Mouse (Mus musculus) stomach, postnatal 0 days (tissue): ENCODE results near the gene Nfasc. TPM values are rescaled to one million over a fixed set of nuclear protein-coding genes. Genes with fewer than 3 reads are reported as not detected.

Experiments
- ATAC-seq: fragments of 200-750 bp; cut with Nextera tagmentation; 2 replicates; pipeline ENCODE4 v1.8.0; 2017; ENCODE audit not compliant: low FRiP score, low TSS enrichment
- DNase-seq: peaks from one replicate; pipeline ENCODE4 v3.0.0-alpha.2; 2016; ENCODE audit warnings: low spot score
- H3K27ac ChIP-seq: fragments of 300-500 bp; sonication (generic); replicated peaks from 2 replicates; pipeline ENCODE4 v1.5.1; 2014; ENCODE audit warnings: mild to moderate bottlenecking, control low read depth
- H3K27me3 ChIP-seq: fragments of 300-500 bp; sonication (generic); 2 replicates; pipeline ENCODE4 v1.6.1; 2014; ENCODE audit warnings: low read length; ENCODE audit not compliant: control insufficient read depth, insufficient read depth
- H3K36me3 ChIP-seq: fragments of 300-500 bp; sonication (generic); 2 replicates; pipeline ENCODE4 v1.6.1; 2014; ENCODE audit warnings: low read length, mixed read lengths; ENCODE audit not compliant: control insufficient read depth, insufficient read depth
- H3K4me1 ChIP-seq: fragments of 300-500 bp; sonication (generic); replicated peaks from 2 replicates; pipeline ENCODE4 v1.6.1; 2014; ENCODE audit warnings: antibody characterized with exemption; ENCODE audit not compliant: control insufficient read depth, insufficient read depth
- H3K4me2 ChIP-seq: fragments of 300-500 bp; sonication (generic); replicated peaks from 2 replicates; pipeline ENCODE4 v1.6.1; 2014; ENCODE audit warnings: low read depth, mild to moderate bottlenecking, control low read depth, moderate library complexity
- H3K4me3 ChIP-seq: fragments of 300-500 bp; sonication (generic); 2 replicates; pipeline ENCODE4 v1.5.1; 2014; ENCODE audit warnings: low read depth, low read length, control low read depth
- H3K9ac ChIP-seq: fragments of 300-500 bp; sonication (generic); 2 replicates; pipeline ENCODE4 v1.6.1; 2014; ENCODE audit warnings: mild to moderate bottlenecking, low read length, control low read depth, mixed read lengths
- H3K9me3 ChIP-seq: fragments of 300-500 bp; sonication (generic); 2 replicates; pipeline ENCODE4 v1.6.1; 2016; ENCODE audit warnings: low read length; ENCODE audit not compliant: control insufficient read depth
- CTCF ChIP-seq: IDR thresholded peaks from 2 replicates; pipeline ENCODE4 v1.5.1; 2016; ENCODE audit warnings: antibody characterized with exemption, low read depth, mild to moderate bottlenecking, moderate library complexity
- EP300 ChIP-seq: optimal IDR thresholded peaks from 2 replicates; pipeline ENCODE3; 2016; ENCODE audit warnings: antibody characterized with exemption
- WGBS: fragments of 180-500 bp; shearing (Covaris S2); extraction: QIAGEN DNeasy Blood & Tissue Kit; methylation state at CpG from one replicate; pipeline ENCODE4 v1.1.7; 2014; 5-methylcytosine and 5-hydroxymethylcytosine counted together
- polyA plus RNA-seq: library from polyadenylated mRNA; unstranded; fragments of >200 nt; fragmentation: Nextera tagmentation; extraction: Ambion mirVana; gene quantifications from 2 replicates; pipeline ENCODE4 v1.2.1, GENCODE M21; 2015

Nfasc gene
- polyA plus RNA-seq, 1 experiment from 2014 or later: 0.74 TPM

GRCm38 (mm10) chr1:132640256-132640655 lies 101.3 kb downstream of the Nfasc start:
- no peak overlapping the region for H3K4me3 ChIP-seq
- H3K27ac ChIP-seq: no peak overlapping the region
- no peaks in the 10 kb centered on the region for H3K9me3 ChIP-seq
- no peaks in the 10 kb centered on the region for H3K36me3 ChIP-seq
- TF ChIP-seq EP300 (no peak), CTCF (no peak)
- H3K4me2 ChIP-seq: no peak overlapping the region
- no peak for DNase-seq
- H3K4me1 ChIP-seq: no peaks in the 10 kb centered on the region
- WGBS: 73% methylated on average over 6 of the region's 6 CpGs
- no peaks in the 10 kb centered on the region for H3K27me3 ChIP-seq
- no peak overlapping the region for H3K9ac ChIP-seq
- ATAC-seq: no peak

DNA sequence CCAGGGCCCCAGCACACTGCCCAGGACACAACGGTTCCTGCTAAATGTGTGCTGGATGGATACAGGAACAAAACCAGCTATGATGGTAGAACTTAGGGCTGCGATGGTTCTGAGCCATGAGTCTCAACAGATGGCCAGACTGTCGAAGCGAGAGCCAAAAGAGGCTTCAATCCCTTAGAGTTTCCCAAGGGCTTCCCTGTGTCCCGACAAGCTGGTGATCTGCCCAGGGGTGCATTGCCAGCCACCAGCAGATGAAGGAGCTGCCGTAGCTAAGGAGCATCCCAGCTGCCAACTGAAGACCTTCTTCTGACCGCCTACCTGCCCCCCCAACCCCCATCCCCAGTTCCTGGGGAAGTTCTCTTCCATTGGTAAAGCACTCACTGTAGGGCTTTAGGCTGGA lies 104.3 kb downstream of the Nfasc start:
- H3K9me3 ChIP-seq: no peaks in the 10 kb centered on the region
- no peak overlapping the region for H3K9ac ChIP-seq
- H3K4me1 ChIP-seq: no peaks in the 10 kb centered on the region
- H3K4me2 ChIP-seq: no peak overlapping the region
- H3K36me3 ChIP-seq: no peaks in the 10 kb centered on the region
- H3K27ac ChIP-seq: no peak overlapping the region
- H3K27me3 ChIP-seq: no peaks in the 10 kb centered on the region
- ATAC-seq (no peak), DNase-seq (no peak)
- 90% methylated on average over 7 of the region's 7 CpGs for WGBS
- H3K4me3 ChIP-seq: no peak overlapping the region
- no peak for TF ChIP-seq EP300

GRCm38 (mm10) chr1:132629611-132630370 lies 111.8 kb downstream of the Nfasc start:
- H3K9me3 ChIP-seq: no peaks in the 10 kb centered on the region
- no peak for ATAC-seq
- H3K27me3 ChIP-seq: no peaks in the 10 kb centered on the region
- TF ChIP-seq EP300 (no peak), CTCF (no peak)
- H3K4me2 ChIP-seq: no peak overlapping the region
- no peak overlapping the region for H3K27ac ChIP-seq
- no peak for DNase-seq
- WGBS: 59% methylated on average over 5 of the region's 5 CpGs
- no peak overlapping the region for H3K9ac ChIP-seq
- no peaks in the 10 kb centered on the region for H3K4me1 ChIP-seq
- H3K4me3 ChIP-seq: no peak overlapping the region
- H3K36me3 ChIP-seq: no peaks in the 10 kb centered on the region

- no peaks in the 10 kb centered on the region for H3K9me3 ChIP-seq
- TF ChIP-seq CTCF (no peak), EP300 (no peak)
- no peak for ATAC-seq
- no peaks in the 10 kb centered on the region for H3K36me3 ChIP-seq
- H3K27ac ChIP-seq: no peak overlapping the region
- DNase-seq: no peak
- no peak overlapping the region for H3K4me2 ChIP-seq
- no peaks in the 10 kb centered on the region for H3K27me3 ChIP-seq
- H3K4me1 ChIP-seq: no peaks in the 10 kb centered on the region
- H3K4me3 ChIP-seq: no peak overlapping the region
- no peak overlapping the region for H3K9ac ChIP-seq
- WGBS: 46% methylated on average over 3 of the region's 3 CpGs
Measured at GRCm38 (mm10) chr1:132628599-132628998, 113.0 kb downstream of the Nfasc start.

GRCm38 (mm10) chr1:132628183-132628582 lies 113.4 kb downstream of the Nfasc start:
- Histone ChIP-seq H3K27ac (no peak overlapping the region), H3K27me3 (no peaks in the 10 kb centered on the region), H3K36me3 (no peaks in the 10 kb centered on the region), H3K4me3 (no peak overlapping the region), H3K9ac (no peak overlapping the region), H3K4me2 (no peak overlapping the region), H3K4me1 (no peaks in the 10 kb centered on the region), H3K9me3 (no peaks in the 10 kb centered on the region)
- WGBS: 93% methylated on average over 8 of the region's 8 CpGs
- ATAC-seq (no peak), DNase-seq (no peak)
- no peak for TF ChIP-seq CTCF
- no peak for TF ChIP-seq EP300

DNA sequence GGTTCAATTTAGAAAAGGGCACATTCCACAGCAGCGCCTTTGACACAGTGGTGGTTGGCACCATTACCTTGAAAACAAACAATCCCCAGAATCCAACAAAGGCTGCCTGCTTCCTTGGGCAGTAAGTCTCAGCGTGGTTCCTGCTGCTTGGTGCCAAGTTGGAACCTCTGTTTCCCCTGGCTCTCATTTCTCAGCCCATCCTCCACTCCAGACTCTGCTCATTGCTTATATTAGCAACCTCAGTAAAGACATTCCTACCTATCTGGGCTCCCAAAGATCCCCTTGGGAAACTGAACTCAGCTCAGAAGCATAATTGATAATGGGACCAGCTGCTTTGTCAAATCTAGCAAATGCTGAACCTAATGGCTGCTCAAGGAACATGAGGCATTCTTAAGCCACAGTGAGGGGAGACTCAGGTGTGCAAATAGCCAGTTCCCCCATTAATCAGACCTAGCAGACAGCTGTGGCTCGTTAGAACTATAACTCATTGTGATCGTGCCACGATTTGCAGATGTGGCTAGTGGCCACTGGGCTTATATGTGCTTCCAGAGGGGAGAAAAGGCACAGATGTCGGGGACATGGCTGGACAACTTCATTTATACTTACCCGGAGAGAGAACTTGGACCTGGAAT lies 115.4 kb downstream of the Nfasc start:
- TF ChIP-seq EP300 (no peak), CTCF (no peak)
- Histone ChIP-seq H3K27ac (no peak overlapping the region), H3K36me3 (no peaks in the 10 kb centered on the region), H3K9me3 (no peaks in the 10 kb centered on the region), H3K27me3 (no peaks in the 10 kb centered on the region), H3K9ac (no peak overlapping the region), H3K4me2 (no peak overlapping the region), H3K4me1 (no peaks in the 10 kb centered on the region), H3K4me3 (no peak overlapping the region)
- WGBS: 49% methylated on average over 7 of the region's 7 CpGs
- ATAC-seq: no peak
- DNase-seq: no peak
